Mouse (Mus musculus): ENCODE measurements around the gene Dqx1.

DNA sequence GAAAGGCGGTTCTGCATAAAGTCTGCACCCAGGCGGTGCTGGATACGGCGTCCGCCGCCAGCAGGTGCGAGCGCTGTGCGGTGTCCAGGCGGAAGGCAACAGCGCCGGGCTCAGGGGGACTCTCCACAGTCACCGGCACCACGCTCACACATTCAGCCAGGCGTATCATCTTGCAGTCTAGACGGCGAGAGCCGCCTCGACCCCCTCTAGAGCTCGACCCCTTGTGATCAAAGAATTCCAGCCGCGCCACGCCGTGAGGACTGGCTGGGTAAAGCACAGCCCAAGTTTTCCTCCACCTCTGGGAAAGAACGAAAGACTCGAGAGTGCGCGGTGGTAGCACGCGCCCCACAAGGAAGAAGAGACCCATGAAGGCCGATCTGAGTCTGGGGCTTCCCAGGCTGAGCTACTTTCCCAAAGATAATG, 24.9 kb upstream of the Dqx1 start:
- TF ChIP-seq HCFC1 (IDR thresholded peaks at IDR 0.05; ENCODE audit: borderline replicate concordance, insufficient read depth, low read length), result no peak
- TF ChIP-seq CHD2 (IDR thresholded peaks at IDR 0.05; ENCODE audit: low read depth, low read length), result no peak

Measured in ES-E14 (cell line).